Mouse (Mus musculus): Measurements from ENCODE around the gene Wdr48. TPM values are rescaled to one million over a fixed set of nuclear protein-coding genes. Genes with fewer than 3 reads are reported as not detected.

The Wdr48 gene
- 27.8 and 30.3 TPM in 2 replicates for polyA plus RNA-seq (2015; fragmentation: Nextera tagmentation; extraction: Ambion mirVana)

- H3K9ac ChIP-seq (replicated peaks; ENCODE audit: low read depth) = peak within 1 kb of the TSS; percentile 82
- DNase-seq (ENCODE audit: low spot score) (peak; percentile 100), ATAC-seq (peak; percentile 99)
- peak within 1 kb of the TSS; percentile 85 for H3K4me2 ChIP-seq (replicated peaks; ENCODE audit: low read depth, low read length)
- H3K27ac ChIP-seq (ENCODE audit: low read length) = peak within 1 kb of the TSS; percentile 87
- peak within 1 kb of the TSS; percentile 96 for H3K4me3 ChIP-seq (ENCODE audit: low read depth, low read length)
- peaks cover 10% of the 10 kb centered on the region; the same call in 1 of the 2 replicates for H3K4me1 ChIP-seq (ENCODE audit: insufficient read depth, low read depth, low read length)
- WGBS = 4% methylated on average over 34 of the region's 34 CpGs
- no peaks in the 10 kb centered on the region for H3K27me3 ChIP-seq (replicated peaks; ENCODE audit: insufficient read depth, low read length)
- TF ChIP-seq CTCF (IDR thresholded peaks at IDR 0.05) = peak; percentile 12; the same call in 1 of the 2 replicates
- TF ChIP-seq EP300 (IDR thresholded peaks at IDR 0.05) = no peak
- H3K9me3 ChIP-seq (ENCODE audit: low read length) = no peaks in the 10 kb centered on the region
- no peaks in the 10 kb centered on the region for H3K36me3 ChIP-seq (ENCODE audit: insufficient read depth, low read length)
Measured at GRCm38 (mm10) chr9:119894339-119895009, at the start of gene Wdr48. TSS of gene Wdr48 (plus strand) at chr9:119894878.

DNA sequence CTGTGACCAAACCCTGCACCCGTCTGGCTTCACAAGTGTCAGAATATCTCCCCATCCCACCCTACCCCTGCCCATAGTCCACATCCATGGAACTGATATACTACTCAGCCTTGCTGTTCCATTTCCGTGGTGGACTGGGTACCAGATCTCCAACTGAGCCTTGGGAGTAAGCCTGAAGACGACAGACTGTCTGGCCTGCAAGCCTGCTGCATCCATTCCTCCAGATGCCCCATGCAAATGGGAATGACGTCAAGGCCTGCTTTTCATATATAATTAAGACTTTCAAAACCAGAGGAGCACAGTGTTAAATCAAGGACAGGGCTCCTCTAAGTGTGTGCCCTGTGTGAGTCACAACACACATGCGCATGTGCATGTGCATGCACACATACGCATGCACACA lies 47.5 kb upstream of the Wdr48 start:
- ATAC-seq = no peak
- TF ChIP-seq CTCF (IDR thresholded peaks at IDR 0.05) = no peak
- TF ChIP-seq EP300 (IDR thresholded peaks at IDR 0.05) = no peak
- 69% methylated on average over 6 of the region's 6 CpGs for WGBS

DNA sequence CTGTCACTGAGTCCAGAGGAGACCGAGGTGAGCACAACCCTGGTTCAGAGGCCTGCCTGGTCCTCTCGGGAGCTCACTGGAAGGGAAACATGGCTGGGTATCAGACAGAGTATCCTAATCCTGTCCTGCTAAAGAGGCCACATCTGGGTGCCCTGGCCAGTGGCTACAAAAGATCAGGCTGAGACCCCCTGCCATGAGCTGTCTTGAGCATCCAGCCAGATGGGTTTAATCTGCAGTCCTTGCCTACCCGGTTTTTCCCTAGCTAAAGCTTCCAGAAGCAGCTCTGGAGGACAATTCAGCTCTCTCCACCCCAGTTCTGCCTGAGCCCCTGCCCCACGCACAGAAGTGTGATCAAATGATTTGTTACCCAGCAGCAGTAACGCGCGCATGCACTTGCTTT lies 46.0 kb upstream of the Wdr48 start:
- H3K4me2 ChIP-seq (replicated peaks; ENCODE audit: low read depth, low read length) = no peak overlapping the region
- DNase-seq (ENCODE audit: low spot score) (no peak), ATAC-seq (no peak)
- H3K4me3 ChIP-seq (ENCODE audit: low read depth, low read length) = no peak overlapping the region
- 42% methylated on average over 7 of the region's 7 CpGs for WGBS
- H3K27me3 ChIP-seq (replicated peaks; ENCODE audit: insufficient read depth, low read length) = no peaks in the 10 kb centered on the region
- H3K27ac ChIP-seq (ENCODE audit: low read length) = no peak overlapping the region
- TF ChIP-seq CTCF (IDR thresholded peaks at IDR 0.05) = no peak
- no peak for TF ChIP-seq EP300 (IDR thresholded peaks at IDR 0.05)
- no peaks in the 10 kb centered on the region for H3K36me3 ChIP-seq (ENCODE audit: insufficient read depth, low read length)
- H3K9me3 ChIP-seq (ENCODE audit: low read length) = no peaks in the 10 kb centered on the region
- no peak overlapping the region for H3K9ac ChIP-seq (replicated peaks; ENCODE audit: low read depth)
- H3K4me1 ChIP-seq (ENCODE audit: insufficient read depth, low read depth, low read length) = no peaks in the 10 kb centered on the region

More for the DNA sequence above, 47.5 kb upstream of the Wdr48 start:
- H3K36me3 ChIP-seq (ENCODE audit: insufficient read depth, low read length) = no peaks in the 10 kb centered on the region
- no peaks in the 10 kb centered on the region for H3K9me3 ChIP-seq (ENCODE audit: low read length)
- no peaks in the 10 kb centered on the region for H3K27me3 ChIP-seq (replicated peaks; ENCODE audit: insufficient read depth, low read length)
- no peak for DNase-seq (ENCODE audit: low spot score)
- H3K4me3 ChIP-seq (ENCODE audit: low read depth, low read length) = no peak overlapping the region
- H3K27ac ChIP-seq (ENCODE audit: low read length) = no peak overlapping the region
- no peak overlapping the region for H3K4me2 ChIP-seq (replicated peaks; ENCODE audit: low read depth, low read length)
- no peaks in the 10 kb centered on the region for H3K4me1 ChIP-seq (ENCODE audit: insufficient read depth, low read depth, low read length)
- H3K9ac ChIP-seq (replicated peaks; ENCODE audit: low read depth) = no peak overlapping the region

- no peaks in the 10 kb centered on the region for H3K9me3 ChIP-seq (ENCODE audit: low read length)
- H3K4me3 ChIP-seq (ENCODE audit: low read depth, low read length) = no peak overlapping the region
- H3K27ac ChIP-seq (ENCODE audit: low read length) = no peak overlapping the region
- DNase-seq (ENCODE audit: low spot score) (no peak), ATAC-seq (no peak)
- WGBS = 28% methylated on average over 8 of the region's 8 CpGs
- no peaks in the 10 kb centered on the region for H3K4me1 ChIP-seq (ENCODE audit: insufficient read depth, low read depth, low read length)
- TF ChIP-seq EP300 (IDR thresholded peaks at IDR 0.05) = no peak
- no peak for TF ChIP-seq CTCF (IDR thresholded peaks at IDR 0.05)
- no peak overlapping the region for H3K9ac ChIP-seq (replicated peaks; ENCODE audit: low read depth)
- H3K4me2 ChIP-seq (replicated peaks; ENCODE audit: low read depth, low read length) = no peak overlapping the region
- no peaks in the 10 kb centered on the region for H3K36me3 ChIP-seq (ENCODE audit: insufficient read depth, low read length)
- H3K27me3 ChIP-seq (replicated peaks; ENCODE audit: insufficient read depth, low read length) = no peaks in the 10 kb centered on the region
Measured at GRCm38 (mm10) chr9:119849214-119849613, 45.5 kb upstream of the Wdr48 start.

GRCm38 (mm10) chr9:119852347-119853030 lies 42.2 kb upstream of the Wdr48 start:
- WGBS = 72% methylated on average over 10 of the region's 10 CpGs
- no peak overlapping the region for H3K9ac ChIP-seq (replicated peaks; ENCODE audit: low read depth)
- no peaks in the 10 kb centered on the region for H3K36me3 ChIP-seq (ENCODE audit: insufficient read depth, low read length)
- no peaks in the 10 kb centered on the region for H3K27me3 ChIP-seq (replicated peaks; ENCODE audit: insufficient read depth, low read length)
- DNase-seq (ENCODE audit: low spot score) = no peak
- H3K27ac ChIP-seq (ENCODE audit: low read length) = no peak overlapping the region
- TF ChIP-seq CTCF (IDR thresholded peaks at IDR 0.05) (no peak), EP300 (IDR thresholded peaks at IDR 0.05) (no peak)
- H3K9me3 ChIP-seq (ENCODE audit: low read length) = no peaks in the 10 kb centered on the region
- H3K4me1 ChIP-seq (ENCODE audit: insufficient read depth, low read depth, low read length) = no peaks in the 10 kb centered on the region
- H3K4me2 ChIP-seq (replicated peaks; ENCODE audit: low read depth, low read length) = no peak overlapping the region
- H3K4me3 ChIP-seq (ENCODE audit: low read depth, low read length) = no peak overlapping the region
- ATAC-seq = no peak

GRCm38 (mm10) chr9:119853071-119853846 lies 41.4 kb upstream of the Wdr48 start:
- Histone ChIP-seq H3K27me3 (replicated peaks; ENCODE audit: insufficient read depth, low read length) (no peaks in the 10 kb centered on the region), H3K27ac (ENCODE audit: low read length) (no peak overlapping the region), H3K4me1 (ENCODE audit: insufficient read depth, low read depth, low read length) (no peaks in the 10 kb centered on the region), H3K4me3 (ENCODE audit: low read depth, low read length) (no peak overlapping the region), H3K9me3 (ENCODE audit: low read length) (no peaks in the 10 kb centered on the region), H3K9ac (replicated peaks; ENCODE audit: low read depth) (no peak overlapping the region), H3K4me2 (replicated peaks; ENCODE audit: low read depth, low read length) (no peak overlapping the region), H3K36me3 (ENCODE audit: insufficient read depth, low read length) (no peaks in the 10 kb centered on the region)
- ATAC-seq (no peak), DNase-seq (ENCODE audit: low spot score) (no peak)
- WGBS = 48% methylated on average over 2 of the region's 2 CpGs
- TF ChIP-seq CTCF (IDR thresholded peaks at IDR 0.05) = no peak
- no peak for TF ChIP-seq EP300 (IDR thresholded peaks at IDR 0.05)
